Mouse (Mus musculus): ENCODE results near the gene D2hgdh. TPM values are rescaled to one million over a fixed set of nuclear protein-coding genes. Genes with fewer than 3 reads are reported as not detected.

The D2hgdh gene
- 12.3 and 14.7 TPM in 2 replicates for polyA plus RNA-seq (2014; fragmentation: Nextera tagmentation; extraction: Ambion mirVana)

- peak; percentile 19 for ATAC-seq (ENCODE audit: low read depth)
- Histone ChIP-seq H3K4me3 (ENCODE audit: low read depth, low read length) (peak within 1 kb of the TSS; percentile 55), H3K27me3 (ENCODE audit: control insufficient read depth, insufficient read depth, low read length) (no peaks in the 10 kb centered on the region), H3K27ac (ENCODE audit: low read depth, low read length) (peak within 1 kb of the TSS; percentile 95), H3K9ac (replicated peaks; ENCODE audit: low read depth, low read length) (peak within 1 kb of the TSS; percentile 53), H3K4me2 (ENCODE audit: low read depth, low read length) (peak within 1 kb of the TSS; percentile 66), H3K9me3 (ENCODE audit: control insufficient read depth, low read length) (no peaks in the 10 kb centered on the region), H3K4me1 (ENCODE audit: control insufficient read depth, insufficient read depth, low read length) (peaks cover 10% of the 10 kb centered on the region; the same call in 1 of the 2 replicates), H3K36me3 (ENCODE audit: control insufficient read depth, insufficient read depth, low read length) (peaks cover 9% of the 10 kb centered on the region)
- 5% methylated on average over 10 of the region's 10 CpGs for WGBS
Observed at GRCm38 (mm10) chr1:93824609-93825008, at the start of gene D2hgdh. D2hgdh (plus strand) TSS chr1:93824909.

- no peak overlapping the region for H3K9ac ChIP-seq (replicated peaks; ENCODE audit: low read depth, low read length)
- no peaks in the 10 kb centered on the region for H3K27me3 ChIP-seq (ENCODE audit: control insufficient read depth, insufficient read depth, low read length)
- no peaks in the 10 kb centered on the region for H3K9me3 ChIP-seq (ENCODE audit: control insufficient read depth, low read length)
- H3K4me1 ChIP-seq (ENCODE audit: control insufficient read depth, insufficient read depth, low read length): no peaks in the 10 kb centered on the region
- no peak overlapping the region for H3K4me2 ChIP-seq (ENCODE audit: low read depth, low read length)
- H3K4me3 ChIP-seq (ENCODE audit: low read depth, low read length): no peak overlapping the region
- no peak for ATAC-seq (ENCODE audit: low read depth)
- peaks cover 51% of the 10 kb centered on the region for H3K36me3 ChIP-seq (ENCODE audit: control insufficient read depth, insufficient read depth, low read length)
- no peak overlapping the region for H3K27ac ChIP-seq (ENCODE audit: low read depth, low read length)
- WGBS: 99% methylated on average over 5 of the region's 5 CpGs
Observed at GRCm38 (mm10) chr1:93776686-93777085, 48.0 kb upstream of the D2hgdh start.

GRCm38 (mm10) chr1:93786912-93787311 lies 37.8 kb upstream of the D2hgdh start:
- Histone ChIP-seq H3K4me3 (ENCODE audit: low read depth, low read length) (no peak overlapping the region), H3K27me3 (ENCODE audit: control insufficient read depth, insufficient read depth, low read length) (no peaks in the 10 kb centered on the region), H3K4me1 (ENCODE audit: control insufficient read depth, insufficient read depth, low read length) (no peaks in the 10 kb centered on the region), H3K4me2 (ENCODE audit: low read depth, low read length) (no peak overlapping the region), H3K36me3 (ENCODE audit: control insufficient read depth, insufficient read depth, low read length) (peaks cover 70% of the 10 kb centered on the region), H3K27ac (ENCODE audit: low read depth, low read length) (no peak overlapping the region), H3K9me3 (ENCODE audit: control insufficient read depth, low read length) (no peaks in the 10 kb centered on the region), H3K9ac (replicated peaks; ENCODE audit: low read depth, low read length) (no peak overlapping the region)
- ATAC-seq (ENCODE audit: low read depth): no peak
- 98% methylated on average over 2 of the region's 2 CpGs for WGBS

- 97% methylated on average over 8 of the region's 8 CpGs for WGBS
- no peak for ATAC-seq (ENCODE audit: low read depth)
- Histone ChIP-seq H3K4me2 (ENCODE audit: low read depth, low read length) (no peak overlapping the region), H3K27me3 (ENCODE audit: control insufficient read depth, insufficient read depth, low read length) (no peaks in the 10 kb centered on the region), H3K36me3 (ENCODE audit: control insufficient read depth, insufficient read depth, low read length) (peaks cover 38% of the 10 kb centered on the region), H3K4me1 (ENCODE audit: control insufficient read depth, insufficient read depth, low read length) (no peaks in the 10 kb centered on the region), H3K27ac (ENCODE audit: low read depth, low read length) (no peak overlapping the region), H3K4me3 (ENCODE audit: low read depth, low read length) (no peak overlapping the region), H3K9me3 (ENCODE audit: control insufficient read depth, low read length) (no peaks in the 10 kb centered on the region), H3K9ac (replicated peaks; ENCODE audit: low read depth, low read length) (no peak overlapping the region)
Observed at GRCm38 (mm10) chr1:93794526-93794925, 30.2 kb upstream of the D2hgdh start.

GRCm38 (mm10) chr1:93795886-93796285 lies 28.8 kb upstream of the D2hgdh start:
- no peak overlapping the region for H3K9ac ChIP-seq (replicated peaks; ENCODE audit: low read depth, low read length)
- 89% methylated on average over 8 of the region's 8 CpGs for WGBS
- peaks cover under 1% of the 10 kb centered on the region; the same call in 1 of the 2 replicates for H3K4me1 ChIP-seq (ENCODE audit: control insufficient read depth, insufficient read depth, low read length)
- peaks cover 37% of the 10 kb centered on the region for H3K36me3 ChIP-seq (ENCODE audit: control insufficient read depth, insufficient read depth, low read length)
- H3K9me3 ChIP-seq (ENCODE audit: control insufficient read depth, low read length): no peaks in the 10 kb centered on the region
- no peaks in the 10 kb centered on the region for H3K27me3 ChIP-seq (ENCODE audit: control insufficient read depth, insufficient read depth, low read length)
- no peak overlapping the region for H3K27ac ChIP-seq (ENCODE audit: low read depth, low read length)
- no peak overlapping the region for H3K4me3 ChIP-seq (ENCODE audit: low read depth, low read length)
- no peak overlapping the region for H3K4me2 ChIP-seq (ENCODE audit: low read depth, low read length)
- ATAC-seq (ENCODE audit: low read depth): no peak

- Histone ChIP-seq H3K4me1 (ENCODE audit: control insufficient read depth, insufficient read depth, low read length) (peaks cover 17% of the 10 kb centered on the region; the same call in 1 of the 2 replicates), H3K9ac (replicated peaks; ENCODE audit: low read depth, low read length) (peak overlapping the region; percentile 52), H3K27me3 (ENCODE audit: control insufficient read depth, insufficient read depth, low read length) (no peaks in the 10 kb centered on the region), H3K4me3 (ENCODE audit: low read depth, low read length) (peak overlapping the region; percentile 61), H3K9me3 (ENCODE audit: control insufficient read depth, low read length) (no peaks in the 10 kb centered on the region), H3K36me3 (ENCODE audit: control insufficient read depth, insufficient read depth, low read length) (peaks cover 9% of the 10 kb centered on the region; the same call in 1 of the 2 replicates), H3K4me2 (ENCODE audit: low read depth, low read length) (peak overlapping the region; percentile 80), H3K27ac (ENCODE audit: low read depth, low read length) (peak overlapping the region; percentile 78)
- ATAC-seq (ENCODE audit: low read depth): no peak
- 76% methylated on average over 21 of the region's 21 CpGs for WGBS
Observed at GRCm38 (mm10) chr1:93800670-93801503, 23.8 kb upstream of the D2hgdh start.

- peak within 1 kb of the TSS; percentile 52 for H3K9ac ChIP-seq (replicated peaks; ENCODE audit: low read depth, low read length)
- whole genome bisulfite sequencing: under 1% methylated on average over 42 of the region's 42 CpGs
- no peaks in the 10 kb centered on the region for H3K9me3 ChIP-seq (ENCODE audit: control insufficient read depth, low read length)
- peaks cover 9% of the 10 kb centered on the region; the same call in 1 of the 2 replicates for H3K36me3 ChIP-seq (ENCODE audit: control insufficient read depth, insufficient read depth, low read length)
- no peaks in the 10 kb centered on the region for H3K27me3 ChIP-seq (ENCODE audit: control insufficient read depth, insufficient read depth, low read length)
- H3K4me2 ChIP-seq (ENCODE audit: low read depth, low read length): peak within 1 kb of the TSS; percentile 80
- ATAC-seq (ENCODE audit: low read depth): peak; percentile 63
- H3K27ac ChIP-seq (ENCODE audit: low read depth, low read length): peak within 1 kb of the TSS; percentile 78
- H3K4me3 ChIP-seq (ENCODE audit: low read depth, low read length): peak within 1 kb of the TSS; percentile 61
- H3K4me1 ChIP-seq (ENCODE audit: control insufficient read depth, insufficient read depth, low read length): peaks cover 17% of the 10 kb centered on the region; the same call in 1 of the 2 replicates
Observed at GRCm38 (mm10) chr1:93801741-93802238, 22.9 kb upstream of the D2hgdh start, which contains the start of gene Dtymk. Dtymk (minus strand) TSS chr1:93801934.

GRCm38 (mm10) chr1:93802771-93803170 lies 21.9 kb upstream of the D2hgdh start:
- Histone ChIP-seq H3K36me3 (ENCODE audit: control insufficient read depth, insufficient read depth, low read length) (peaks cover 10% of the 10 kb centered on the region; the same call in 1 of the 2 replicates), H3K27me3 (ENCODE audit: control insufficient read depth, insufficient read depth, low read length) (no peaks in the 10 kb centered on the region), H3K4me3 (ENCODE audit: low read depth, low read length) (peak overlapping the region; percentile 81; the same call in 1 of the 2 replicates), H3K4me2 (ENCODE audit: low read depth, low read length) (peak overlapping the region; percentile 80; the same call in 1 of the 2 replicates), H3K9me3 (ENCODE audit: control insufficient read depth, low read length) (no peaks in the 10 kb centered on the region), H3K27ac (ENCODE audit: low read depth, low read length) (no peak overlapping the region), H3K9ac (replicated peaks; ENCODE audit: low read depth, low read length) (no peak overlapping the region), H3K4me1 (ENCODE audit: control insufficient read depth, insufficient read depth, low read length) (peaks cover 17% of the 10 kb centered on the region; the same call in 1 of the 2 replicates)
- ATAC-seq (ENCODE audit: low read depth): no peak
- 88% methylated on average over 5 of the region's 5 CpGs for WGBS

Data from neural tube, embryonic 14.5 days (tissue).